8 mouse cellular contexts compared by ENCODE assay signal in the genomic region with DNA sequence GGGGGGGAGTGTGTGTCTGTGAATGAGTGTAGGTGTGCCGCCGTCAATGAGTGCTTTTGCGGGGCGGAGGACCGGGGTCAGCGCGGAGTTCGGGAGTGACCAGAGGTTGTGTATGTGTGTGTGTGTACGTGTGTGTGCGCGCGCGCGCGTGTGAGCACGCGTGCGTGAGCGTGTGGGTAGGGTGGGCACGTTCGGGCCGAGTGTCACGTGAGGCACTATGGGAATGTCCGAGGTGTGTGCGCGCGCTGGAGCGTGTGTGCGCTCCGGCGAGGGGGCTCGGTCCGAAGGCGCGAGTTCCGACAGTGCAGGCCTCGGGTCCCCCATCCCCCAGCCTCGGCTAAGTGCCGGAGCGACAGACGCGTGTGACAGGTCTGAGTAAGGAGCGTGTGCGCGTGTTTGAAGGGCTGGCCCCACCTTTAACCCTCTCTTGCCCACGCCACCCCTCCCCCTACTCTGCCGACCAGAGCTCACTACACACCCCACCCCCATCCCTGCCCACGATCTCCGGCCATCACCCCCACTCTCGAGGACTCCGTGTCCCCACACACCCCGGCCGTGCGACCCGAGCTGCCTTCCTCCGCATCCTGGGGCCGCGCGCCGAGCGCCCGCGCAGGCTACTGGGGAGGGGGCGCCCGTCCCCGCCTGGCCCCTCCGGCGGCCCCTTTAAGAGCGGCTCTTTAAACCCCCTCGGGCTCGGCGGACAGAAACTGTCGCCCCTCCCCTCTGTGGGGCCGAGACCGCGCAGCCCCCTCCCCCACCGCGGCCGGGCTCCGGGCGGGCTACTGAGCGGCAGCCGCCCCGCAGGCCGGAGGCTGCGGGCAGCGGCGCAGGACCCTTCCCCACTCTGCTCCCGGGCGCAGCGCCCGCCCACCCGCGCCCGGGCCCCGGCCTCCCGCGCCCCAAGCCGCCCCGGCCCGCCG. TPM values are rescaled to one million over a fixed set of nuclear protein-coding genes. Genes with fewer than 3 reads are reported as not detected.
DNase-seq lines count a peak whose midpoint lies in the region; ATAC-seq and TF ChIP-seq lines count a peak whose summit lies in the region.

No protein-coding gene starts in this region.

- H3K79me2 ChIP-seq in C2C12 (ENCODE audit: control insufficient read depth, insufficient read depth): no peaks in the 10 kb centered on the region

- DNase-seq in adrenal gland, postnatal 36 days: peak; percentile 48 to 67
- DNase-seq in embryonic facial prominence, embryonic 14.5 days (ENCODE audit: low spot score): peak; percentile 84
- peak; percentile 82 for DNase-seq in kidney, postnatal 10 days
- DNase-seq in liver, embryonic 13.5 days: peak; percentile 18
- DNase-seq in naive thymus-derived CD4-positive, alpha-beta T cell, adult 2 months (ENCODE audit: low read depth): peak; percentile 47
- no peak for DNase-seq in urinary bladder, postnatal 25 days (ENCODE audit: low spot score)

- peak overlapping the region; percentile 31 for H3ac ChIP-seq in C2C12 (ENCODE audit: control insufficient read depth, insufficient read length, low read depth)

- H3K36me3 ChIP-seq in C2C12 (ENCODE audit: control insufficient read depth, insufficient read depth): peaks cover 14% of the 10 kb centered on the region
- peaks cover 30% of the 10 kb centered on the region for H3K36me3 ChIP-seq in embryonic facial prominence, embryonic 14.5 days (ENCODE audit: control insufficient read depth, insufficient read depth, low read length)
- H3K36me3 ChIP-seq in heart, embryonic 13.5 days: peaks cover 35% of the 10 kb centered on the region
- H3K36me3 ChIP-seq in liver, embryonic 13.5 days: peaks cover 15% of the 10 kb centered on the region

- peak; percentile 70 for ATAC-seq in embryonic facial prominence, embryonic 14.5 days (ENCODE audit: low read depth)
- peak; percentile 59 for ATAC-seq in heart, embryonic 13.5 days (ENCODE audit: extremely low read depth, insufficient number of reproducible peaks, low FRiP score, low TSS enrichment)
- peak; percentile 43 for ATAC-seq in liver, embryonic 13.5 days (ENCODE audit: low read depth)

- no peaks in the 10 kb centered on the region for H3K79me3 ChIP-seq in C2C12 (ENCODE audit: low read depth)

- under 1% methylated on average over 29 of the region's 102 CpGs for WGBS in embryonic facial prominence, embryonic 14.5 days
- under 1% methylated on average over 76 of the region's 102 CpGs for WGBS in heart, embryonic 13.5 days
- WGBS in liver, embryonic 13.5 days (ENCODE audit: insufficient replicate concordance): under 1% methylated on average over 80 of the region's 102 CpGs

- peak overlapping the region; percentile 93 for H3K27ac ChIP-seq in embryonic facial prominence, embryonic 14.5 days (replicated peaks; ENCODE audit: low read depth, low read length)
- peak overlapping the region; percentile 90 for H3K27ac ChIP-seq in heart, embryonic 13.5 days (replicated peaks)
- H3K27ac ChIP-seq in liver, embryonic 13.5 days: peak overlapping the region; percentile 73

- peaks cover 42% of the 10 kb centered on the region for H3K27me3 ChIP-seq in C2C12 (ENCODE audit: control insufficient read depth, insufficient read depth, insufficient read length)
- H3K27me3 ChIP-seq in embryonic facial prominence, embryonic 14.5 days (replicated peaks; ENCODE audit: control insufficient read depth, insufficient read depth, low read length): no peaks in the 10 kb centered on the region
- H3K27me3 ChIP-seq in heart, embryonic 13.5 days (replicated peaks): peaks cover 20% of the 10 kb centered on the region
- peaks cover 63% of the 10 kb centered on the region for H3K27me3 ChIP-seq in liver, embryonic 13.5 days

- H3K9me3 ChIP-seq in embryonic facial prominence, embryonic 14.5 days (ENCODE audit: control insufficient read depth, low read length): no peaks in the 10 kb centered on the region
- no peaks in the 10 kb centered on the region for H3K9me3 ChIP-seq in heart, embryonic 13.5 days
- no peaks in the 10 kb centered on the region for H3K9me3 ChIP-seq in liver, embryonic 13.5 days (replicated peaks)

- peak overlapping the region; percentile 81 for H3K9ac ChIP-seq in embryonic facial prominence, embryonic 14.5 days (ENCODE audit: low read depth, low read length)
- peak overlapping the region; percentile 89 for H3K9ac ChIP-seq in heart, embryonic 13.5 days
- H3K9ac ChIP-seq in liver, embryonic 13.5 days: peak overlapping the region; percentile 64

- no peak for TF ChIP-seq CTCF in C2C12 (IDR thresholded peaks at IDR 0.05; ENCODE audit: control insufficient read depth, insufficient read depth, insufficient read length)

- peak overlapping the region; percentile 83 for H3K4me2 ChIP-seq in embryonic facial prominence, embryonic 14.5 days (ENCODE audit: low read depth, low read length)
- H3K4me2 ChIP-seq in heart, embryonic 13.5 days: peak overlapping the region; percentile 93
- H3K4me2 ChIP-seq in liver, embryonic 13.5 days: peak overlapping the region; percentile 79

- H3K4me1 ChIP-seq in embryonic facial prominence, embryonic 14.5 days (ENCODE audit: control insufficient read depth, insufficient read depth, low read length): peaks cover 11% of the 10 kb centered on the region
- peaks cover 62% of the 10 kb centered on the region for H3K4me1 ChIP-seq in heart, embryonic 13.5 days
- peaks cover 48% of the 10 kb centered on the region for H3K4me1 ChIP-seq in liver, embryonic 13.5 days (replicated peaks)

- peak overlapping the region; percentile 11 for H3K4me3 ChIP-seq in C2C12 (ENCODE audit: insufficient read depth, poor library complexity, severe bottlenecking)
- H3K4me3 ChIP-seq in embryonic facial prominence, embryonic 14.5 days (ENCODE audit: low read depth, low read length): peak overlapping the region; percentile 76
- H3K4me3 ChIP-seq in heart, embryonic 13.5 days: peak overlapping the region; percentile 83
- H3K4me3 ChIP-seq in liver, embryonic 13.5 days (replicated peaks): peak overlapping the region; percentile 64

TF ChIP-seq in C2C12, 6 proteins besides CTCF, POLR2A, EP300 and RAD21:
- TF ChIP-seq MYOG (IDR thresholded peaks at IDR 0.05; ENCODE audit: control insufficient read depth, extremely low read depth, insufficient read length) (no peak), FOSL1 (IDR thresholded peaks at IDR 0.05; ENCODE audit: insufficient read depth, low read length, poor library complexity, severe bottlenecking) (no peak), CEBPB (IDR thresholded peaks at IDR 0.05; ENCODE audit: low read depth) (no peak), MYOD1 (IDR thresholded peaks at IDR 0.05; ENCODE audit: control insufficient read depth, insufficient read length, low read depth) (no peak), USF1 (IDR thresholded peaks at IDR 0.05; ENCODE audit: low read depth) (peak; percentile 59)

RNA-seq across cellular contexts. Expression of a gene that starts 0.6 kb away (rescaled TPM):
- polyA plus RNA-seq in C2C12 (2012; fragmentation: generic; extraction: Trizol): 0.46 TPM
- total RNA-seq in adrenal gland, postnatal 36 days (2021): 10 to 100 TPM; 10.6 to 12.8 TPM
- 7.6 TPM in 2 replicates for polyA plus RNA-seq in embryonic facial prominence, embryonic 14.5 days (2014; fragmentation: Nextera tagmentation; extraction: Ambion mirVana)
- polyA plus RNA-seq in heart, embryonic 13.5 days (2015; fragmentation: Nextera tagmentation; extraction: Ambion mirVana): 5.5 and 6.6 TPM in 2 replicates
- 1.0 and 1.1 TPM in 2 replicates for polyA plus RNA-seq in liver, embryonic 13.5 days (2015; fragmentation: Nextera tagmentation; extraction: Ambion mirVana)

RNA-seq across cellular contexts. Expression of a gene that starts 35.5 kb away (rescaled TPM):
- not detected for polyA plus RNA-seq in C2C12 (2012; fragmentation: generic; extraction: Trizol)
- under 1 TPM; 0.23 to 0.33 TPM for total RNA-seq in adrenal gland, postnatal 36 days (2021)
- 0.13 and 0.26 TPM in 2 replicates for polyA plus RNA-seq in embryonic facial prominence, embryonic 14.5 days (2014; fragmentation: Nextera tagmentation; extraction: Ambion mirVana)
- not detected in 2 replicates for polyA plus RNA-seq in heart, embryonic 13.5 days (2015; fragmentation: Nextera tagmentation; extraction: Ambion mirVana)
- polyA plus RNA-seq in liver, embryonic 13.5 days (2015; fragmentation: Nextera tagmentation; extraction: Ambion mirVana): not detected in 2 replicates

RNA-seq across cellular contexts. Expression of a gene that starts 37.0 kb away (rescaled TPM):
- polyA plus RNA-seq in C2C12 (2012; fragmentation: generic; extraction: Trizol): 180 TPM
- 100 to 1,000 TPM; 112 to 138 TPM for total RNA-seq in adrenal gland, postnatal 36 days (2021)
- polyA plus RNA-seq in embryonic facial prominence, embryonic 14.5 days (2014; fragmentation: Nextera tagmentation; extraction: Ambion mirVana): 59.8 and 66.0 TPM in 2 replicates
- polyA plus RNA-seq in heart, embryonic 13.5 days (2015; fragmentation: Nextera tagmentation; extraction: Ambion mirVana): 34.0 and 35.2 TPM in 2 replicates
- polyA plus RNA-seq in liver, embryonic 13.5 days (2015; fragmentation: Nextera tagmentation; extraction: Ambion mirVana): 29.2 and 30.8 TPM in 2 replicates

Comparison
In these comparisons a context has a peak if more than half of its experiments do, and no peak if none do; other contexts are left out.
1. H3K4me3 ChIP-seq: peak in every context shown above with its lines; median percentile 83 in heart, embryonic 13.5 days; 76 in embryonic facial prominence, embryonic 14.5 days; 64 in liver, embryonic 13.5 days; 11 in C2C12.